7 mouse cellular contexts compared by ENCODE assay signal in the genomic region with DNA sequence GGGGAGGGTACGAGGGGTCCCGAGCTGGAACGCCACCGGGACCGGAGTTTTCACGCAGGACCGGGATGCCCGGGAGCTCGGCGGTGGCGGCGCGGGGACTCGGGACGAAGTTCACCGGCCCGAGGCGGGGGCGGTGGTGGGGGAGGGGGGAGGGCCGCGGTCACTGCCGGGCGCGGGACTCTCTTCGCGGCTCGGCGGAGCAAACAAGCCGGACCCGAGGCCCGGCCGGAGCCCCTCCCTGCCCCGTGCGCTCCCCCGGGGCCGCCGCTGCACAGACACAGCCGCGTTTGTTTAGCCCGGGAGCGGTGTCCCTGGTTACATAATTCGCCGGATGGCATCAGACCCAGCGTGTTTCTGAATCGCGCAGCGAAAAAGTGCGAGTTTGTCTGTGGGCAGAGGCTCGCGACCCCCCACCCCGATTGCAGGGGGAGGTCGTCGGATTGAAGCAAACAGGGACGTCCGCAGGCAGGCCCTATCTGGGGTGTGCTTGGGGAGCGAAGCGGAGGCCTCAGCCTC. TPM values are rescaled to one million over a fixed set of nuclear protein-coding genes. Genes with fewer than 3 reads are reported as not detected.
A peak's percentile ranks its signal among the peaks of the same experiment; 100 is the strongest.
DNase-seq lines count a peak whose midpoint lies in the region; ATAC-seq and TF ChIP-seq lines count a peak whose summit lies in the region.

No protein-coding gene starts in this region.

- H3K36me3 ChIP-seq in CH12.LX (replicated peaks in 1 of 2; ENCODE audit: control insufficient read depth in 1 of 2, insufficient read depth in 1 of 2, low read length in 1 of 2) (peaks cover 3 to 17% of the 10 kb centered on the region in 2 experiments), macrophage (ENCODE audit: inconsistent target) (no peaks in the 10 kb centered on the region)
- H3K36me3 ChIP-seq in embryonic facial prominence, embryonic 12.5 days, result 0 out of 2 replicates have a peak, but pooled peaks cover 9% of the 10 kb centered on the region

- TF ChIP-seq EP300 in CH12.LX (IDR thresholded peaks at IDR 0.05; ENCODE audit: low read length), result no peak

- ATAC-seq in embryonic facial prominence, embryonic 12.5 days (ENCODE audit: insufficient number of reproducible peaks, insufficient read depth, low FRiP score, low TSS enrichment), result no peak

- no peak for TF ChIP-seq RAD21 in CH12.LX (IDR thresholded peaks at IDR 0.05; ENCODE audit: low read depth, low read length)

- peak overlapping the region; percentile 69 for H3K4me2 ChIP-seq in CH12.LX (ENCODE audit: insufficient read depth, low read depth, poor library complexity, severe bottlenecking)
- peak overlapping the region; percentile 98 for H3K4me2 ChIP-seq in embryonic facial prominence, embryonic 12.5 days (replicated peaks)

- no peaks in the 10 kb centered on the region for H3K9me3 ChIP-seq in CH12.LX (replicated peaks; ENCODE audit: low read length)
- no peaks in the 10 kb centered on the region for H3K9me3 ChIP-seq in embryonic facial prominence, embryonic 12.5 days

- in situ Hi-C loops in CH12.LX (cut with MboI; ENCODE audit: low pct_ligation_motif_present, low pct_unique_long_range_greater_than_20kb, low sequenced_read_pairs), result no loop called here

- H3K79me2 ChIP-seq in CH12.LX (replicated peaks; ENCODE audit: control insufficient read depth, extremely low read depth, insufficient read depth, poor library complexity, severe bottlenecking), result peaks cover 23% of the 10 kb centered on the region
- peaks cover 50% of the 10 kb centered on the region for H3K79me2 ChIP-seq in macrophage (ENCODE audit: inconsistent target)

- no peak for TF ChIP-seq CTCF in CH12.LX (conservative IDR thresholded peaks at IDR 0.05 in 1 of 2, IDR thresholded peaks at IDR 0.05 in 1 of 2; ENCODE audit: low read depth in 2 of 2, low read length in 2 of 2)

- intact Hi-C loops in heart, postnatal 10 days (cut with DNase I), result no loop called here

- dilution Hi-C loops in CH12.LX (cut with MboI; ENCODE audit: extremely low pct_ligation_motif_present, extremely low pct_unique_long_range_greater_than_20kb, low sequenced_read_pairs), result no loop called here

- peak overlapping the region; percentile 83 for H3K9ac ChIP-seq in CH12.LX (ENCODE audit: insufficient read depth, low read depth)
- H3K9ac ChIP-seq in embryonic facial prominence, embryonic 12.5 days, result peak overlapping the region; percentile 99

- peaks cover 22% of the 10 kb centered on the region for H3K27me3 ChIP-seq in CH12.LX (replicated peaks)
- H3K27me3 ChIP-seq in embryonic facial prominence, embryonic 12.5 days, result no peaks in the 10 kb centered on the region

- DNase-seq in CH12.LX (ENCODE audit: extremely low read depth) (no peak), adipocyte (ENCODE audit: low spot score) (peak; percentile 56)
- DNase-seq in heart, postnatal 10 days, result peak; percentile 60 to 67
- DNase-seq in layer of hippocampus, postnatal 36 days, result peak; percentile 58 to 74
- DNase-seq in spleen, postnatal 36 days (ENCODE audit: low spot score in 2 of 2), result peak; percentile 19 to 40

- under 1% methylated on average over 42 of the region's 57 CpGs for WGBS in embryonic facial prominence, embryonic 12.5 days
- under 1% methylated on average over 45 of the region's 57 CpGs for WGBS in macrophage (ENCODE audit: missing documents)

- H3K27ac ChIP-seq in CH12.LX (ENCODE audit: insufficient read depth, low read depth), result no peak overlapping the region
- peak overlapping the region; percentile 99 for H3K27ac ChIP-seq in embryonic facial prominence, embryonic 12.5 days
- H3K27ac ChIP-seq in macrophage, result no peak overlapping the region

- H3K4me3 ChIP-seq in CH12.LX (replicated peaks in 1 of 3; ENCODE audit: low read depth in 2 of 3, low read length in 2 of 3, poor library complexity in 1 of 3) (peak overlapping the region; percentile 64 to 82 (median 80)), macrophage (ENCODE audit: inconsistent target) (peak overlapping the region; percentile 39)
- peak overlapping the region; percentile 100 for H3K4me3 ChIP-seq in embryonic facial prominence, embryonic 12.5 days

- TF ChIP-seq POLR2A in CH12.LX (IDR thresholded peaks at IDR 0.05; ENCODE audit: low read depth, low read length), result no peak

- H3K4me1 ChIP-seq in CH12.LX (ENCODE audit: control insufficient read depth in 1 of 2, insufficient read depth in 2 of 2), result peaks cover 12 to 38% of the 10 kb centered on the region in 2 experiments
- peaks cover 48% of the 10 kb centered on the region for H3K4me1 ChIP-seq in embryonic facial prominence, embryonic 12.5 days

TF ChIP-seq in CH12.LX, 34 proteins besides CTCF, POLR2A, EP300 and RAD21:
- no peak for TF ChIP-seq KAT2A (IDR thresholded peaks at IDR 0.05; ENCODE audit: insufficient replicate concordance, low read length)
- TF ChIP-seq TBP (conservative IDR thresholded peaks at IDR 0.05; ENCODE audit: low read depth, low read length), result no peak
- TF ChIP-seq USF2 (conservative IDR thresholded peaks at IDR 0.05; ENCODE audit: low read depth, low read length), result no peak
- TF ChIP-seq MEF2A (IDR thresholded peaks at IDR 0.05; ENCODE audit: borderline replicate concordance, low read depth, low read length), result no peak
TF ChIP-seq in CH12.LX: peak in this region for 0.

RNA-seq across cellular contexts. Expression of a gene that starts 1.2 kb away (rescaled TPM):
- 13.2 and 20.2 TPM in 2 replicates for total RNA-seq in CH12.LX (2012; rRNA removed)
- total RNA-seq in CH12.LX (2014; rRNA removed), result 7.5 and 8.9 TPM in 2 replicates
- polyA plus RNA-seq in CH12.LX (2012; ENCODE audit: insufficient read length, low read depth), result 17.7 and 21.9 TPM in 2 replicates
- 85.1 and 91.0 TPM in 2 replicates for polyA plus RNA-seq in embryonic facial prominence, embryonic 12.5 days (2016; fragmentation: Nextera tagmentation; extraction: Ambion mirVana)
- total RNA-seq in heart, postnatal 10 days (2021), result 100 to 1,000 TPM; 131 to 149 TPM
- 100 to 1,000 TPM; 103 to 114 TPM for total RNA-seq in layer of hippocampus, postnatal 36 days (2021)
- 10 to 100 TPM in 24 of 26 experiments, 1 to 10 TPM in 2; 7.4 to 94.7 (median 27.4) TPM for total RNA-seq in macrophage (2018; cell fraction: chromatin; rRNA removed)
- total RNA-seq in macrophage (2018; cell fraction: cytosol; rRNA removed), result 100 to 1,000 TPM in 1 of 26 experiments, 10 to 100 TPM in 25; 24.7 to 104 (median 43.2) TPM
- total RNA-seq in macrophage (2018; cell fraction: nucleus; rRNA removed), result 10 to 100 TPM; 16.2 to 94.0 (median 26.7) TPM
- polyA plus RNA-seq in macrophage (2018), result 21.1 to 77.3 TPM (median 33.3 TPM) in 3 replicates

RNA-seq across cellular contexts. Expression of a gene that starts 20.8 kb away (rescaled TPM):
- total RNA-seq in CH12.LX (2012; rRNA removed), result 2.1 and 2.7 TPM in 2 replicates
- total RNA-seq in CH12.LX (2014; rRNA removed), result 8.2 and 9.9 TPM in 2 replicates
- 18.8 and 20.0 TPM in 2 replicates for polyA plus RNA-seq in CH12.LX (2012; ENCODE audit: insufficient read length, low read depth)
- polyA plus RNA-seq in embryonic facial prominence, embryonic 12.5 days (2016; fragmentation: Nextera tagmentation; extraction: Ambion mirVana), result 3.3 and 3.9 TPM in 2 replicates
- total RNA-seq in heart, postnatal 10 days (2021), result under 1 TPM; 0.14 to 0.17 TPM
- total RNA-seq in layer of hippocampus, postnatal 36 days (2021), result under 1 TPM; 0.35 to 0.40 TPM
- total RNA-seq in macrophage (2018; cell fraction: chromatin; rRNA removed), result 1 to 10 TPM in 2 of 26 experiments, under 1 TPM in 11, not detected in 13; 0.23 to 1.6 (median 0.64) TPM
- under 1 TPM in 6 of 26 experiments, not detected in 20; under 0.01 to 0.23 (median 0.05) TPM for total RNA-seq in macrophage (2018; cell fraction: cytosol; rRNA removed)
- under 1 TPM in 12 of 26 experiments, not detected in 14; 0.18 to 0.77 (median 0.32) TPM for total RNA-seq in macrophage (2018; cell fraction: nucleus; rRNA removed)
- not detected in 3 replicates for polyA plus RNA-seq in macrophage (2018)

RNA-seq across cellular contexts. Expression of a gene that starts 50.9 kb away (rescaled TPM):
- total RNA-seq in CH12.LX (2012; rRNA removed), result 72.0 and 78.0 TPM in 2 replicates
- 88.9 and 93.9 TPM in 2 replicates for total RNA-seq in CH12.LX (2014; rRNA removed)
- polyA plus RNA-seq in CH12.LX (2012; ENCODE audit: insufficient read length, low read depth), result 53.0 and 53.2 TPM in 2 replicates
- polyA plus RNA-seq in embryonic facial prominence, embryonic 12.5 days (2016; fragmentation: Nextera tagmentation; extraction: Ambion mirVana), result 76.5 and 84.1 TPM in 2 replicates
- 10 to 100 TPM; 53.1 to 66.2 TPM for total RNA-seq in heart, postnatal 10 days (2021)
- total RNA-seq in layer of hippocampus, postnatal 36 days (2021), result 10 to 100 TPM; 25.8 to 28.0 TPM
- 10 to 100 TPM in 17 of 26 experiments, 1 to 10 TPM in 9; 3.0 to 42.6 (median 21.5) TPM for total RNA-seq in macrophage (2018; cell fraction: chromatin; rRNA removed)
- total RNA-seq in macrophage (2018; cell fraction: cytosol; rRNA removed), result 10 to 100 TPM in 19 of 26 experiments, 1 to 10 TPM in 7; 5.3 to 16.6 (median 11.8) TPM
- 10 to 100 TPM in 15 of 26 experiments, 1 to 10 TPM in 11; 4.8 to 36.0 (median 13.1) TPM for total RNA-seq in macrophage (2018; cell fraction: nucleus; rRNA removed)
- 4.9 to 22.2 TPM (median 12.8 TPM) in 3 replicates for polyA plus RNA-seq in macrophage (2018)

Comparison
In these comparisons a context has a peak if more than half of its experiments do, and no peak if none do; other contexts are left out.
1. H3K4me3 ChIP-seq: peak in every context shown above with its lines; median percentile 100 in embryonic facial prominence, embryonic 12.5 days; 80 in CH12.LX; 39 in macrophage.
2. RNA of a gene that starts 1.2 kb away (total RNA-seq): 131 to 149 TPM in heart, postnatal 10 days and 103 to 114 TPM in layer of hippocampus, postnatal 36 days; 7.5 to 20.2 TPM in CH12.LX; every median in the first group is over 4 times any median in the second.